Mouse (Mus musculus): ENCODE measurements at regions not wholly inside any gene's neighbourhood (a gene's known extent, or its start where the extent isn't known, plus 50 kb on each side); places are given as distances from the start of the nearest gene placed in this dataset.
A peak's percentile ranks its signal among the peaks of the same experiment; 100 is the strongest.

DNA sequence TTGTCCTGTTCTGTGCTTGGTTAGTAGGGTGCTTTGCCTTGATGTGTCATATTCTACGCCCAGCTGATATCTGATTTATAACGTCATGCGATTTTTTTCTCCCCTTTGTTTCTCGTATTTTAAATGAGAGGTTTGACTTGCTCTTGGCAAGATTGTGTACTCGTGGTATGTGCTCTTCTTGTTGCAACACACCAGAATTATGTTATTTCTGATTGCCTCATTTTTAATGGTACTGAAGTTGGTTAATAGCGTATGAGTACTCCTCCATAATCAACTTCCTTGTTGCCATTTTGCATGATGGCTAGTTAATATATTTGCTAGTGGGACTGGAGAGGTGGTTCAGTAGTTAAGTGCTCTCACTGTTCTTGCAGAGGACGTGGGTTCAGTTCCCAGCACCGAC lies 180.1 kb upstream of the Cdkn2b start:
- WGBS, result 83% methylated on average over 8 of the region's 8 CpGs
- Histone ChIP-seq H3K9me3 (ENCODE audit: control insufficient read depth, low read length) (no peaks in the 10 kb centered on the region), H3K9ac (ENCODE audit: low read length) (no peak overlapping the region), H3K27me3 (ENCODE audit: control insufficient read depth, insufficient read depth, low read length) (no peaks in the 10 kb centered on the region), H3K27ac (replicated peaks in 1 of 2; ENCODE audit: control insufficient read depth in 1 of 2, insufficient read depth in 1 of 2, low read depth in 2 of 2, low read length in 2 of 2) (no peak overlapping the region), H3K4me1 (ENCODE audit: control insufficient read depth in 2 of 2, insufficient read depth in 2 of 2, low read length in 2 of 2) (no peaks in the 10 kb centered on the region), H3K4me2 (ENCODE audit: low read length) (no peak overlapping the region), H3K4me3 (ENCODE audit: control insufficient read depth in 1 of 2, insufficient read depth in 1 of 2, low read depth in 1 of 2, low read length in 2 of 2) (no peak overlapping the region), H3K36me3 (ENCODE audit: control insufficient read depth, insufficient read depth, low read length) (no peaks in the 10 kb centered on the region)
- no peak for ATAC-seq (ENCODE audit: insufficient number of reproducible peaks, insufficient read depth, low FRiP score, low read depth)

DNA sequence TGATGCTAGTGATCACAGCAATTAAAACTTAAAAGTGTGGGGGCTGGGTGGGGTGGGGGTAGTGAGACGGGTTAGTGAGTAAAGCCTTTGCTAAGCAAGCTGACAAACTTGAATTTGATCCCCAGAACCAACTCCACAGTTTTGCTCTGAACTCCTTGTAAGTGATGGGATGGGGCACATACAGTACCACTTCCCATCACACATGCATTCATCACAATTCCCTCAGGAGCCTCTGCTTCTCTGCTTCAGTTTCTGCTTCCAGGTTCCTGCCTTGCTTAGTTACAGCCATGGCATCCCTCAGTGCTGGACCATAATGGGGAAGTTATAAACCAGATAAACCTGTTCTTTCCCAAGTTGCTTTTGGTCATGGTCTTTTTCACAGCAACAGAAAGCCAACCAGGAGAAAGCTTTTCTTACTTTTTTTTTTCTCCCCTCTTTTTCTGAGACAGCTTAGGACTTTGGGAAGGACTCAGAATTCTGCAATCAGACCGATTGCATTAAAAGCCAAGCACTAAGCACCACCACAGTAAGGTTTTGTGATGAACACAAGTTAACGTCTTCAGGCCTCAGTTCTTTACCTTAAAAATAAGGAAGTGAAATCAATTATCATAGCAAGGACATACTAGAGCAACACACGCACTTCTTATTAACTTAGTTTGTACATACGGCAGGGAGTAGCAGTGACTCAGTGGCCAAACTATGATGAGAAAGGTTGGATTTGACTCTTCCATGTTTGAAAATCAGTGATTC lies 176.8 kb upstream of the Cdkn2b start:
- WGBS, result 74% methylated on average over 5 of the region's 5 CpGs
- Histone ChIP-seq H3K36me3 (ENCODE audit: control insufficient read depth, insufficient read depth, low read length) (no peaks in the 10 kb centered on the region), H3K27me3 (ENCODE audit: control insufficient read depth, insufficient read depth, low read length) (no peaks in the 10 kb centered on the region), H3K27ac (replicated peaks in 1 of 2; ENCODE audit: control insufficient read depth in 1 of 2, insufficient read depth in 1 of 2, low read depth in 2 of 2, low read length in 2 of 2) (no peak overlapping the region), H3K9ac (ENCODE audit: low read length) (no peak overlapping the region), H3K4me2 (ENCODE audit: low read length) (no peak overlapping the region), H3K4me3 (ENCODE audit: control insufficient read depth in 1 of 2, insufficient read depth in 1 of 2, low read depth in 1 of 2, low read length in 2 of 2) (no peak overlapping the region), H3K9me3 (ENCODE audit: control insufficient read depth, low read length) (no peaks in the 10 kb centered on the region), H3K4me1 (ENCODE audit: control insufficient read depth in 2 of 2, insufficient read depth in 2 of 2, low read length in 2 of 2) (no peaks in the 10 kb centered on the region)
- no peak for ATAC-seq (ENCODE audit: insufficient number of reproducible peaks, insufficient read depth, low FRiP score, low read depth)

DNA sequence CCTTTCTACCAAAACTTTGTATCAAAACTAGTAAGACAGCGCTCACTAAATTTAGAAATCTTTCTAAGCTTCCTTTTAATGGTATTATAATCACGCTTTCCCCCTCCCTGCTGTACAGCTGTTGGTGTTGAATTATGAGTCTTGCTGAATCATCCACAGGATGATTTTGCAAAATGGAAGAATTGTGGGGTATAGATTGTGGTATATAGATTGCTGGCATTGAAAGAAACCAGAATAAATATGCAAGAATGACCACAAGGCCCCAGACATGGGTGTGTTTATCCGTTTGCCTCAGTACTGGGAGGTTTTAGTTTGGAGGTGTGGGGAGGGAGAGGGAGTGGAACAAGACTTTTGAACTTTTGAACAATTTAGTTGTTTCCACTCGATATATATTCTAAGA lies 176.1 kb upstream of the Cdkn2b start:
- no peak overlapping the region for H3K27ac ChIP-seq (replicated peaks in 1 of 2; ENCODE audit: control insufficient read depth in 1 of 2, insufficient read depth in 1 of 2, low read depth in 2 of 2, low read length in 2 of 2)
- no peaks in the 10 kb centered on the region for H3K27me3 ChIP-seq (ENCODE audit: control insufficient read depth, insufficient read depth, low read length)
- H3K36me3 ChIP-seq (ENCODE audit: control insufficient read depth, insufficient read depth, low read length), result no peaks in the 10 kb centered on the region
- no peaks in the 10 kb centered on the region for H3K4me1 ChIP-seq (ENCODE audit: control insufficient read depth in 2 of 2, insufficient read depth in 2 of 2, low read length in 2 of 2)
- H3K9ac ChIP-seq (ENCODE audit: low read length), result no peak overlapping the region
- no peaks in the 10 kb centered on the region for H3K9me3 ChIP-seq (ENCODE audit: control insufficient read depth, low read length)
- no peak overlapping the region for H3K4me2 ChIP-seq (ENCODE audit: low read length)
- 69% methylated on average over 4 of the region's 4 CpGs for WGBS
- no peak overlapping the region for H3K4me3 ChIP-seq (ENCODE audit: control insufficient read depth in 1 of 2, insufficient read depth in 1 of 2, low read depth in 1 of 2, low read length in 2 of 2)
- no peak for ATAC-seq (ENCODE audit: insufficient number of reproducible peaks, insufficient read depth, low FRiP score, low read depth)

DNA sequence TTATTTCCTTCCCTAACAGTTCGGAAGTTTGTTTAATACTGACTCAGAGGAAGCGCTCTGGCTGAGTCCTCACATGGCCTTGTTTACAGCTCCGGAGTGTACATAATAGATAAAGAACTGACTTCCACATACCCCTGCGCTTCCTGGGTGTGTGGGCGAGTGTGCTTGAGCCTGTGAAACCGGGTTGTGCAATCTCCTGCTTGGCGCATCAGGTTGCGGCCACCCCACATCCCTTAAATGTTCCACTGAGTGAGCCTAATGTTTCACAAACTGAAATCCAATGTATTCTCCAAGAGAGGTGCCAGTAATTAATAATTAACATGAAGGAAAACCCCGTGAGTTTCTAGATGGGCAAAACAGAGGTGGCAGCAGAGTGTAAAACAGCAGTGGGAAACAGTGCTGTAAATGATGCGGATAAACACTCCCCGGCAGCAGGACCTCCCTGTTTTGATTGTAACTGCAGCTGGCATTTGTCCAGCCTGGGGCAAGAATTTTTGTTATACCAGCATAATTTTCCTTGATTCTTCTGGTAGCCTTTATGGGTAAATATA lies 175.2 kb upstream of the Cdkn2b start:
- H3K9ac ChIP-seq (ENCODE audit: low read length), result no peak overlapping the region
- H3K4me3 ChIP-seq (ENCODE audit: control insufficient read depth in 1 of 2, insufficient read depth in 1 of 2, low read depth in 1 of 2, low read length in 2 of 2), result no peak overlapping the region
- H3K4me2 ChIP-seq (ENCODE audit: low read length), result no peak overlapping the region
- no peaks in the 10 kb centered on the region for H3K9me3 ChIP-seq (ENCODE audit: control insufficient read depth, low read length)
- H3K4me1 ChIP-seq (ENCODE audit: control insufficient read depth in 2 of 2, insufficient read depth in 2 of 2, low read length in 2 of 2), result no peaks in the 10 kb centered on the region
- H3K27ac ChIP-seq (replicated peaks in 1 of 2; ENCODE audit: control insufficient read depth in 1 of 2, insufficient read depth in 1 of 2, low read depth in 2 of 2, low read length in 2 of 2), result no peak overlapping the region
- 45% methylated on average over 11 of the region's 11 CpGs for WGBS
- no peaks in the 10 kb centered on the region for H3K36me3 ChIP-seq (ENCODE audit: control insufficient read depth, insufficient read depth, low read length)
- H3K27me3 ChIP-seq (ENCODE audit: control insufficient read depth, insufficient read depth, low read length), result no peaks in the 10 kb centered on the region
- no peak for ATAC-seq (ENCODE audit: insufficient number of reproducible peaks, insufficient read depth, low FRiP score, low read depth)

DNA sequence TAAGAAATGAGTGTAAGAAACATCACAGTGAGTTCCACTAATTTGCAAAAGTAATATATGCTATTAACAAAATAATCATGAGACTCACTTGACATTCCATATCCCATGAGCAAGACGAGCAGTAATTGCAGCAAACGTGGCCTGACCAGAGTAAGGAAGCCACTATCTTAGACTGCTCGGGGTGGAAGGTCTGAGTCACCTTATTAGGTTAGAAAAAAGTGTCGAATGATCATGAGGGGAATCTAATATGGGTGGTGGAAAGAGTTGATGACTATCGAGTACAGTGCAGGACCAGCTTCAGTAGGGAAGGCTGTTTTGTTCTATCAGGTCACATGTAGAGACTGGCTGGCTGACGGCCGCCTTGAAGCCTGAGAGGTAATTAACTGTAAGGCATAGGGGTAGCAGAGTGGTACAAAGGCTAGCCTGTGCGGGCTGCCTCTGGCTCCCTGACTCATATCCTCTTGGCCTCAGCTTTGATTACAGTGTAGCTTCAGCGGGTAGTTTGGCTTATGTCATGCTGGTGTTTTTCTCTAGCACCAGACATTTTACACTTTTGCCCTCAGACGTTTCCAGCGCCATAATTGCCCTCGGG lies 167.9 kb upstream of the Cdkn2b start:
- H3K27ac ChIP-seq (replicated peaks in 1 of 2; ENCODE audit: control insufficient read depth in 1 of 2, insufficient read depth in 1 of 2, low read depth in 2 of 2, low read length in 2 of 2), result peak overlapping the region; percentile 53 to 60; a peak in 3 of 4 replicates
- H3K4me1 ChIP-seq (ENCODE audit: control insufficient read depth in 2 of 2, insufficient read depth in 2 of 2, low read length in 2 of 2), result no peaks in the 10 kb centered on the region
- no peak overlapping the region for H3K4me2 ChIP-seq (ENCODE audit: low read length)
- no peaks in the 10 kb centered on the region for H3K36me3 ChIP-seq (ENCODE audit: control insufficient read depth, insufficient read depth, low read length)
- WGBS, result 47% methylated on average over 12 of the region's 12 CpGs
- H3K9me3 ChIP-seq (ENCODE audit: control insufficient read depth, low read length), result no peaks in the 10 kb centered on the region
- ATAC-seq (ENCODE audit: insufficient number of reproducible peaks, insufficient read depth, low FRiP score, low read depth), result peak; percentile 61; the same call in 1 of the 2 replicates
- H3K27me3 ChIP-seq (ENCODE audit: control insufficient read depth, insufficient read depth, low read length), result no peaks in the 10 kb centered on the region
- H3K9ac ChIP-seq (ENCODE audit: low read length), result no peak overlapping the region
- H3K4me3 ChIP-seq (ENCODE audit: control insufficient read depth in 1 of 2, insufficient read depth in 1 of 2, low read depth in 1 of 2, low read length in 2 of 2), result no peak overlapping the region

DNA sequence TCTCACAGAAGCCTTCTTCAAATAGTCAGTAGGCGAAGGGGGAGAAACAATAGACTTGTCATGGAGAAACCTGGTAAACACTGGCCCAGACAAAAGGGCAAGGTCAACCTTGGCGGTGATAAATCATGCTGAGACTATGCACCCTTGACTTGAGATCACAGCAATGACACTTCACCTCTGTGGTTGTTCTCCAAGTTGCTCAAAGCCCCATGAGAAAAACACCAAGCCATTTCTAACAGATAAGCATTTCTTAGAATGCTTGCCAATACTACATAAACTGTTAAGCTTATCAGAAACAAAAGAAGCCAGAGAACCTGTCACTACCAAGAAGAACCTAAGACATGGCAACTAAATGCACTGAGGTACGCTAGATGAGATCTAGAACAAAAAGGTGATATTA lies 165.0 kb upstream of the Cdkn2b start:
- H3K9me3 ChIP-seq (ENCODE audit: control insufficient read depth, low read length), result no peaks in the 10 kb centered on the region
- H3K4me1 ChIP-seq (ENCODE audit: control insufficient read depth in 2 of 2, insufficient read depth in 2 of 2, low read length in 2 of 2), result no peaks in the 10 kb centered on the region
- no peak overlapping the region for H3K4me2 ChIP-seq (ENCODE audit: low read length)
- no peaks in the 10 kb centered on the region for H3K36me3 ChIP-seq (ENCODE audit: control insufficient read depth, insufficient read depth, low read length)
- H3K27me3 ChIP-seq (ENCODE audit: control insufficient read depth, insufficient read depth, low read length), result no peaks in the 10 kb centered on the region
- 73% methylated on average over 3 of the region's 3 CpGs for whole genome bisulfite sequencing
- H3K9ac ChIP-seq (ENCODE audit: low read length), result no peak overlapping the region
- H3K27ac ChIP-seq (replicated peaks in 1 of 2; ENCODE audit: control insufficient read depth in 1 of 2, insufficient read depth in 1 of 2, low read depth in 2 of 2, low read length in 2 of 2), result no peak overlapping the region
- no peak overlapping the region for H3K4me3 ChIP-seq (ENCODE audit: control insufficient read depth in 1 of 2, insufficient read depth in 1 of 2, low read depth in 1 of 2, low read length in 2 of 2)
- ATAC-seq (ENCODE audit: insufficient number of reproducible peaks, insufficient read depth, low FRiP score, low read depth), result no peak

DNA sequence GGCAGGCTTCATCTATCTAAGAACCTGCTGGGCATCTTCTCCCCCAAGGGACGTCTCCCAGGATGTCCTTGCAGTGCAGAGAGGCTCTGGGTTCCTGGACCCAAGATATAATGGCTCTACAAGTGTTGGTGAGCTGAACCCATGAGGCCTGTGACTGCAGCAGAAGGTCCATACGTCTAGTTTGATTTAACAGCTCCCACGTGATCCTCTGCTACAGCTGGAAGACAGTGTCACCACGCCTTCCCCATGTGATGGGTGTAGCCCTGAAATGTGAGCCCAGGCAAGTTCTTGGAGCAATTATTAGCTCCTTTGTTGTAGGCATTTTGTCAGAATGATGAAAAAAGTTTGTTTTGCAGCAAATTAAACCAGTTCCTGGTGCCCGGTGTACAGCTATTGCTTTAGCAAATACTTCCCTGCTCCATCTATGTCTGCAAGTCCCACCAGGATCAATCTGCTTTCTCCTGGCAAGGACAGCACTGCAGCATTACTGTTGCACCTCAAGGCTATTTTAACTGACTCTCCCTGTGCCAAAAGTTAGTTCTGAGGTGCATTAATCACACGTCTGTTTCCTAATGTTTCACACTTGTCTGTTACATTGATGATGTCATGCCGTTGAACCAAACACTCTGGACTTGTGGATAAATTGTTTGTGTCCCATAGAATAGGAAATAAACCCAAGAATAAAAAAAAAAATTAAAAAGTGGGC lies 164.2 kb upstream of the Cdkn2b start:
- H3K27ac ChIP-seq (replicated peaks in 1 of 2; ENCODE audit: control insufficient read depth in 1 of 2, insufficient read depth in 1 of 2, low read depth in 2 of 2, low read length in 2 of 2), result no peak overlapping the region
- H3K9ac ChIP-seq (ENCODE audit: low read length), result no peak overlapping the region
- H3K4me3 ChIP-seq (ENCODE audit: control insufficient read depth in 1 of 2, insufficient read depth in 1 of 2, low read depth in 1 of 2, low read length in 2 of 2), result no peak overlapping the region
- no peaks in the 10 kb centered on the region for H3K27me3 ChIP-seq (ENCODE audit: control insufficient read depth, insufficient read depth, low read length)
- H3K4me1 ChIP-seq (ENCODE audit: control insufficient read depth in 2 of 2, insufficient read depth in 2 of 2, low read length in 2 of 2), result no peaks in the 10 kb centered on the region
- WGBS, result 72% methylated on average over 7 of the region's 7 CpGs
- H3K9me3 ChIP-seq (ENCODE audit: control insufficient read depth, low read length), result no peaks in the 10 kb centered on the region
- no peaks in the 10 kb centered on the region for H3K36me3 ChIP-seq (ENCODE audit: control insufficient read depth, insufficient read depth, low read length)
- ATAC-seq (ENCODE audit: insufficient number of reproducible peaks, insufficient read depth, low FRiP score, low read depth), result no peak
- no peak overlapping the region for H3K4me2 ChIP-seq (ENCODE audit: low read length)
